Mouse (Mus musculus) spleen, adult 2 months (tissue): ENCODE results near the gene Cfap61. TPM values are rescaled to one million over a fixed set of nuclear protein-coding genes. Genes with fewer than 3 reads are reported as not detected.

ENCODE experiments used
- DNase-seq, 2 experiments: peaks; one replicate each; pipeline versions ENCODE4 v3.0.0 to v3.0.0-alpha.2; 2012 to 2021; ENCODE audit warnings: low spot score in 2 of 2, low read depth in 1 of 2
- H3K27ac ChIP-seq: fragments of 200-500 bp; 2 replicates; pipeline ENCODE4 v1.5.1; 2012; ENCODE audit warnings: low read length, inconsistent platforms; ENCODE audit not compliant: insufficient read depth
- H3K27me3 ChIP-seq: fragments of 200-500 bp; 2 replicates; pipeline ENCODE4 v1.6.1; 2012; ENCODE audit warnings: mild to moderate bottlenecking, moderate library complexity, low read length, inconsistent platforms; ENCODE audit not compliant: control insufficient read depth, insufficient read depth
- H3K36me3 ChIP-seq: fragments of 200-500 bp; 2 replicates; pipeline ENCODE4 v1.6.1; 2012; ENCODE audit warnings: mild to moderate bottlenecking, low read length, inconsistent platforms; ENCODE audit not compliant: control insufficient read depth, insufficient read depth
- H3K4me1 ChIP-seq: fragments of 200-500 bp; 2 replicates; pipeline ENCODE4 v1.6.1; 2011; ENCODE audit warnings: inconsistent platforms; ENCODE audit not compliant: control insufficient read depth, insufficient read depth, insufficient read length
- H3K4me3 ChIP-seq: fragments of 200-500 bp; 2 replicates; pipeline ENCODE4 v1.5.1; 2011; ENCODE audit warnings: mild to moderate bottlenecking, inconsistent platforms; ENCODE audit not compliant: insufficient read depth, insufficient read length; ENCODE audit errors: extremely low read depth
- CTCF ChIP-seq: fragments of 200-500 bp; IDR thresholded peaks from 2 replicates; pipeline ENCODE4 v1.5.1; 2011; ENCODE audit warnings: mild to moderate bottlenecking, inconsistent platforms; ENCODE audit not compliant: insufficient read depth, insufficient read length, insufficient replicate concordance; ENCODE audit errors: extremely low read depth
- POLR2A ChIP-seq: fragments of 200-500 bp; IDR thresholded peaks from 2 replicates; pipeline ENCODE4 v1.6.1; 2011; ENCODE audit warnings: low read depth, low read length, inconsistent platforms
- WGBS: fragments of 180-500 bp; shearing (Covaris S2); methylation state at CpG from one replicate; pipeline ENCODE4 v1.1.7; 2018; 5-methylcytosine and 5-hydroxymethylcytosine counted together
- polyA plus RNA-seq: library from polyadenylated mRNA; depleted of rRNA; stranded (reverse); fragments of >200 nt; gene quantifications from 2 replicates; pipeline ENCODE4 v1.2.3, GENCODE M21; 2012

The Cfap61 gene
- polyA plus RNA-seq, 1 experiment: 0.40 TPM

- no peak overlapping the region for H3K4me3 ChIP-seq
- no peak for DNase-seq
- no peaks in the 10 kb centered on the region for H3K36me3 ChIP-seq
- WGBS: 86% methylated on average over 4 of the region's 4 CpGs
- H3K27me3 ChIP-seq: no peaks in the 10 kb centered on the region
- no peaks in the 10 kb centered on the region for H3K4me1 ChIP-seq
- no peak overlapping the region for H3K27ac ChIP-seq
- TF ChIP-seq CTCF (no peak), POLR2A (no peak)
Measured at GRCm38 (mm10) chr2:146107980-146108379, 173.4 kb downstream of the Cfap61 start.

GRCm38 (mm10) chr2:146109921-146110320 is 175.3 kb downstream of the Cfap61 start:
- no peak for DNase-seq
- no peak for TF ChIP-seq POLR2A
- TF ChIP-seq CTCF: no peak
- no peaks in the 10 kb centered on the region for H3K36me3 ChIP-seq
- no peaks in the 10 kb centered on the region for H3K4me1 ChIP-seq
- H3K4me3 ChIP-seq: no peak overlapping the region
- 89% methylated on average over 9 of the region's 9 CpGs for WGBS
- no peaks in the 10 kb centered on the region for H3K27me3 ChIP-seq
- no peak overlapping the region for H3K27ac ChIP-seq

GRCm38 (mm10) chr2:146116282-146116681 is 181.7 kb downstream of the Cfap61 start:
- H3K27me3 ChIP-seq: no peaks in the 10 kb centered on the region
- 12% methylated on average over 6 of the region's 6 CpGs for WGBS
- TF ChIP-seq CTCF (no peak), POLR2A (no peak)
- H3K4me1 ChIP-seq: no peaks in the 10 kb centered on the region
- DNase-seq: no peak
- no peak overlapping the region for H3K27ac ChIP-seq
- H3K36me3 ChIP-seq: no peaks in the 10 kb centered on the region
- no peak overlapping the region for H3K4me3 ChIP-seq

- DNase-seq: no peak
- no peaks in the 10 kb centered on the region for H3K4me1 ChIP-seq
- 45% methylated on average over 5 of the region's 5 CpGs for WGBS
- no peaks in the 10 kb centered on the region for H3K27me3 ChIP-seq
- peak overlapping the region; percentile 1; the same call in 1 of the 2 replicates for H3K4me3 ChIP-seq
- H3K36me3 ChIP-seq: no peaks in the 10 kb centered on the region
- H3K27ac ChIP-seq: no peak overlapping the region
- no peak for TF ChIP-seq POLR2A
- no peak for TF ChIP-seq CTCF
Measured at GRCm38 (mm10) chr2:146116726-146117125, 182.1 kb downstream of the Cfap61 start.

- no peak overlapping the region for H3K27ac ChIP-seq
- H3K27me3 ChIP-seq: no peaks in the 10 kb centered on the region
- 66% methylated on average over 17 of the region's 17 CpGs for WGBS
- H3K4me3 ChIP-seq: no peak overlapping the region
- no peaks in the 10 kb centered on the region for H3K36me3 ChIP-seq
- H3K4me1 ChIP-seq: no peaks in the 10 kb centered on the region
- TF ChIP-seq CTCF: no peak
- DNase-seq: no peak
Measured at GRCm38 (mm10) chr2:146117191-146117914, 182.8 kb downstream of the Cfap61 start.

- Histone ChIP-seq H3K4me1 (no peaks in the 10 kb centered on the region), H3K36me3 (no peaks in the 10 kb centered on the region), H3K4me3 (no peak overlapping the region), H3K27me3 (no peaks in the 10 kb centered on the region), H3K27ac (no peak overlapping the region)
- DNase-seq: no peak
- TF ChIP-seq POLR2A (no peak), CTCF (no peak)
- WGBS: 91% methylated on average over 3 of the region's 3 CpGs
Measured at GRCm38 (mm10) chr2:146117915-146118403, 183.4 kb downstream of the Cfap61 start.

- WGBS: 81% methylated on average over 7 of the region's 7 CpGs
- Histone ChIP-seq H3K4me3 (no peak overlapping the region), H3K27me3 (no peaks in the 10 kb centered on the region), H3K4me1 (no peaks in the 10 kb centered on the region), H3K27ac (no peak overlapping the region), H3K36me3 (no peaks in the 10 kb centered on the region)
- no peak for DNase-seq
- TF ChIP-seq POLR2A (no peak), CTCF (no peak)
Measured at GRCm38 (mm10) chr2:146121551-146121950, 187.0 kb downstream of the Cfap61 start.
